ENCODE assay signal across 9 mouse cellular contexts in the genomic region with DNA sequence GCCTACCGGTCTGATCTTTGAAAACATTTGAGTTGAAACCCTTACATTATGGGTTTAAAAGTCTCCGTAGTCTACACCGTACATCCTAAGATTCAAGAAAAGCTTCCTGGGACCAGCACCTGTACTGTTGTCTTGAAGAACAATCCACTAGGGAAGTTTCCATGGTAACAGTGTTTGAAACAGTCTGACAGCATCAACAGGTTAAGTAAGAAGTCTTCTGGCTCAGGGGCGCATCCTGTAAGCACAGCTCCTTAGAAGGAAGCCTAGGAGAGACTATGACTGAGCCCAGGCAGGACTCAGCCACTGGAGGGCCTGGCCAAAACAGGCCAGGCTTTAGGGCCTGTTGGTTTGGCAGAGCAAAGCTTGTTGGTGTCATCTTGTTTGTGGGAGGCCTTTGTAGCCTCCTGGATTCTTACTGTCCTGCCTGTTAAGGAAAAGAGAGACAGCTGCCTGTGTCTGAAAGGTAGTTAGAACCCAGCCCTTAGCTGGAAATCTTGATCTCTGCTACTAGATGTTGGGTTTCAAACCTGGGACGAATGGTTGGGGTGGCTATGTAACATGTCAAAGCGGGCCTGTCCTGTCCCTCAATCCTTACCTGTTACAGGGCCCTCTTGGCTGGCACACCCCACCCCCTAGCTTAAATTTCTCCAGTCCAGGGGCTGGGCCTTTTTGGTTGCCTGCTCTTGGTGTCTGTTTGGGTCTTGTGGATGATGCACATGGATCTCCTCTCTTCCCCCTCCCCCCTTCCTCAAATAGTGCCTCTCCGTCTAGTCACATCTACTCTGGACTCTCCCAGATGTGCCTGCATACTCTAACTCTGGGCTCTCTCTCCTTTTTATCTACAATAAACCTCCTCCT.
DNase-seq lines count a peak whose midpoint lies in the region; ATAC-seq lines count a peak whose summit lies in the region.
"Had no signal": no experiment of that assay in that cellular context is flagged by ENCODE, and none has a peak within 500 bp of the region (broad histone marks: within the 10 kb centered on the region; RNA-seq: fewer than 3 reads in every experiment).

No protein-coding gene starts in this region.

- peak overlapping the region; percentile 71; the same call in 1 of the 2 replicates for H3K9ac ChIP-seq in heart, embryonic 13.5 days
- H3K9ac ChIP-seq in midbrain, embryonic 13.5 days (replicated peaks) = no peak overlapping the region

- no peak for DNase-seq in heart, postnatal 36 days
- DNase-seq in midbrain, embryonic 10.5 days (ENCODE audit: low spot score) = no peak
- DNase-seq in induced T-regulatory cell, adult 2 months (ENCODE audit: low read depth) = peak; percentile 35
- DNase-seq in layer of hippocampus, postnatal 25 days (ENCODE audit: extremely low spot score in 1 of 2, low spot score in 1 of 2) = no peak
- no peak for DNase-seq in frontal cortex, postnatal 25 days (ENCODE audit: low spot score in 2 of 2)
- DNase-seq: liver, embryonic 13.5 days had no signal

- H3K27me3 ChIP-seq in heart, embryonic 13.5 days (replicated peaks) = no peaks in the 10 kb centered on the region
- peaks cover 14% of the 10 kb centered on the region; the same call in 1 of the 2 replicates for H3K27me3 ChIP-seq in midbrain, embryonic 10.5 days (ENCODE audit: low read depth, poor library complexity, severe bottlenecking)
- no peaks in the 10 kb centered on the region for H3K27me3 ChIP-seq in midbrain, embryonic 13.5 days
- H3K27me3 ChIP-seq: liver, embryonic 13.5 days had no signal

- no peak for ATAC-seq in heart, embryonic 13.5 days (ENCODE audit: extremely low read depth, insufficient number of reproducible peaks, low FRiP score, low TSS enrichment)
- no peak for ATAC-seq in midbrain, embryonic 13.5 days
- ATAC-seq: intestine, embryonic 16.5 days had no signal

- H3K4me3 ChIP-seq in heart, embryonic 13.5 days = no peak overlapping the region
- no peak overlapping the region for H3K4me3 ChIP-seq in midbrain, embryonic 10.5 days
- no peak overlapping the region for H3K4me3 ChIP-seq in midbrain, embryonic 13.5 days (replicated peaks)
- H3K4me3 ChIP-seq: liver, embryonic 13.5 days had no signal

- peaks cover 6% of the 10 kb centered on the region; the same call in 1 of the 2 replicates for H3K36me3 ChIP-seq in heart, embryonic 13.5 days
- no peaks in the 10 kb centered on the region for H3K36me3 ChIP-seq in midbrain, embryonic 10.5 days
- no peaks in the 10 kb centered on the region for H3K36me3 ChIP-seq in midbrain, embryonic 13.5 days
- H3K36me3 ChIP-seq: liver, embryonic 13.5 days had no signal

- peak overlapping the region; percentile 75 for H3K27ac ChIP-seq in heart, embryonic 13.5 days (replicated peaks)
- peak overlapping the region; percentile 65 for H3K27ac ChIP-seq in midbrain, embryonic 10.5 days (replicated peaks)
- H3K27ac ChIP-seq in midbrain, embryonic 13.5 days = no peak overlapping the region
- H3K27ac ChIP-seq: liver, embryonic 13.5 days had no signal

- no peaks in the 10 kb centered on the region for H3K9me3 ChIP-seq in heart, embryonic 13.5 days
- no peaks in the 10 kb centered on the region for H3K9me3 ChIP-seq in midbrain, embryonic 10.5 days (replicated peaks)
- no peaks in the 10 kb centered on the region for H3K9me3 ChIP-seq in midbrain, embryonic 13.5 days
- H3K9me3 ChIP-seq: liver, embryonic 13.5 days had no signal

- intact Hi-C loops in heart, postnatal 36 days (cut with DNase I) = loop anchor here (5.0 kb wide), 1 partner anchor 77 kb away; no protein-coding TSS in a partner anchor

- H3K4me2 ChIP-seq in heart, embryonic 13.5 days = no peak overlapping the region
- no peak overlapping the region for H3K4me2 ChIP-seq in midbrain, embryonic 13.5 days (replicated peaks)
- H3K4me2 ChIP-seq: liver, embryonic 13.5 days had no signal

- H3K4me1 ChIP-seq in heart, embryonic 13.5 days = peaks cover 56% of the 10 kb centered on the region
- peaks cover 49% of the 10 kb centered on the region for H3K4me1 ChIP-seq in midbrain, embryonic 10.5 days
- H3K4me1 ChIP-seq in midbrain, embryonic 13.5 days (replicated peaks) = peaks cover 35% of the 10 kb centered on the region

- WGBS in heart, embryonic 13.5 days = 77% methylated on average over 7 of the region's 7 CpGs
- 81% methylated on average over 7 of the region's 7 CpGs for whole genome bisulfite sequencing in midbrain, embryonic 10.5 days
- 80% methylated on average over 7 of the region's 7 CpGs for WGBS in midbrain, embryonic 13.5 days
